Mouse (Mus musculus) adrenal gland, postnatal 4 days (tissue): ENCODE measurements around the gene Mbl2. TPM values are rescaled to one million over a fixed set of nuclear protein-coding genes. Genes with fewer than 3 reads are reported as not detected.

ENCODE experiments used
- microRNA-seq: library from miRNA; unstranded; fragments of <30 nt; microRNA quantifications from one replicate; pipeline ENCODE4 v1.2.0, GENCODE M21; 2021
- total RNA-seq, 2 experiments: library from RNA; stranded (reverse); gene quantifications; 2 replicates each; pipeline ENCODE4 v1.2.3; 2021

Gene Mbl2
- total RNA-seq, 2 experiments from 2014 or later: 23.9 TPM; not detected in 1

Small RNAs within 50 kb of the gene (microRNA-seq; reads per million reads assigned to microRNA genes)
- not detected for gene Gm24108

Other genes starting within 250 kb of the Mbl2 start
- not detected for gene Trpd52l3, start 229.2 kb upstream of the Mbl2 start, total RNA-seq
- 10 to 100 TPM; 51.9 to 57.9 TPM for gene Uhrf2, start 202.4 kb upstream of the Mbl2 start, total RNA-seq
- 1 to 10 TPM; 2.2 to 7.9 TPM for gene Gldc, start 57.5 kb upstream of the Mbl2 start, total RNA-seq